Mouse (Mus musculus) forebrain, embryonic 10.5 days (tissue): ENCODE data around the gene Sco2. TPM values are rescaled to one million over a fixed set of nuclear protein-coding genes. Genes with fewer than 3 reads are reported as not detected.

ENCODE experiments used
- DNase-seq: peaks from one replicate; pipeline ENCODE4 v3.0.0-alpha.2; 2017; ENCODE audit warnings: low spot score; ENCODE audit errors: extremely low spot score
- H3K27ac ChIP-seq: fragments of 300-500 bp; sonication (generic); 2 replicates; pipeline ENCODE4 v1.5.1; 2016; ENCODE audit warnings: mild to moderate bottlenecking
- H3K27me3 ChIP-seq: fragments of 300-500 bp; sonication (generic); 2 replicates; pipeline ENCODE4 v1.6.1; 2016; ENCODE audit warnings: mild to moderate bottlenecking; ENCODE audit not compliant: poor library complexity, severe bottlenecking
- H3K36me3 ChIP-seq: fragments of 300-500 bp; sonication (generic); replicated peaks from 2 replicates; pipeline ENCODE4 v1.6.1; 2016; ENCODE audit warnings: mild to moderate bottlenecking, moderate library complexity
- H3K4me1 ChIP-seq: fragments of 300-500 bp; sonication (generic); 2 replicates; pipeline ENCODE4 v1.6.1; 2016
- H3K4me3 ChIP-seq: fragments of 300-500 bp; sonication (generic); 2 replicates; pipeline ENCODE4 v1.5.1; 2016; ENCODE audit warnings: mild to moderate bottlenecking, moderate library complexity
- H3K9me3 ChIP-seq: fragments of 300-500 bp; sonication (generic); 2 replicates; pipeline ENCODE4 v1.6.1; 2016; ENCODE audit warnings: mild to moderate bottlenecking, moderate library complexity
- WGBS: fragments of 180-500 bp; shearing (Covaris S2); methylation state at CpG from one replicate; pipeline ENCODE4 v1.1.7; 2016; 5-methylcytosine and 5-hydroxymethylcytosine counted together
- polyA plus RNA-seq: library from polyadenylated mRNA; unstranded; fragments of >200 nt; fragmentation: Nextera tagmentation; extraction: Ambion mirVana; gene quantifications from 2 replicates; pipeline ENCODE4 v1.2.1, GENCODE M21; 2016

Gene Sco2
- polyA plus RNA-seq, 1 experiment from 2014 or later: 7.2 TPM

GRCm38 (mm10) chr15:89379429-89379828 is 5.8 kb upstream of the Sco2 start:
- Histone ChIP-seq H3K36me3 (no peaks in the 10 kb centered on the region), H3K27me3 (peaks cover 79% of the 10 kb centered on the region), H3K27ac (no peak overlapping the region), H3K4me3 (peak overlapping the region; percentile 53), H3K4me1 (peaks cover 35% of the 10 kb centered on the region), H3K9me3 (no peaks in the 10 kb centered on the region)
- no peak for DNase-seq
- WGBS: 14% methylated on average over 10 of the region's 10 CpGs

DNA sequence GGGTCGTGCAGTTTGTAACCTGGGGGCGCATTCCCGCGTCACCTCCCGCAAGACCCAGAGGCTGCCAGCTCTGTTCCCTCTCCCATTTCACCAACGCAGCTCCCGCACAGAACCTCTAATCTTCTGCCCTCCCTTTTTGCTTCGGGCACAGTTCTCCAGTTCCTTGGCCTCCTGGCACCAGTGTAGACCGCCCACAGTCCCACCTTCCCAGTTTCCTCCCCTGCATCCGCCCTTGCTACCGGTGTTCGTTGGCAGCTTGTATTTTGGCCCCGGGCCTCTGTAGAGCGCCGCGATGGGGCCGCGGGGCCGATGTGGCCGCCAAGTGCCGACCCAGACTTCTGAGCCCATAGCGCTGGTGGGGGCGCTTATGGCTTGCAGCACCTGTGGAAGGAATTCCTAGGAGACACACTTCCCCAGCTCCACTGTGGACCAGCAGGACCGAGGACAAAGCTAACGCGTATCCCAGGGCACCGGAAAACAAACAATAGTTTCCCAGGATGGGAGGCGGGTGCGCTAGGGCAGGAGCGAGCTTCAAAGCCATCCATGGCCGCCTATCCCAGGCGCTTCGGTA is 5.3 kb upstream of the Sco2 start, which contains the start of gene Odf3b:
Gene Odf3b (minus strand): TSS at position 452 of the 571 bp plus-strand sequence.
- peak; percentile 55 for DNase-seq
- under 1% methylated on average over 33 of the region's 33 CpGs for WGBS
- H3K36me3 ChIP-seq: no peaks in the 10 kb centered on the region
- peak within 1 kb of the TSS; percentile 53 for H3K4me3 ChIP-seq
- peaks cover 80% of the 10 kb centered on the region for H3K27me3 ChIP-seq
- H3K27ac ChIP-seq: peak within 1 kb of the TSS; percentile 65
- no peaks in the 10 kb centered on the region for H3K9me3 ChIP-seq
- H3K4me1 ChIP-seq: peaks cover 39% of the 10 kb centered on the region

- DNase-seq: no peak
- 10% methylated on average over 46 of the region's 46 CpGs for WGBS
- Histone ChIP-seq H3K27ac (peak overlapping the region; percentile 65; the same call in 1 of the 2 replicates), H3K36me3 (no peaks in the 10 kb centered on the region), H3K9me3 (no peaks in the 10 kb centered on the region), H3K27me3 (peaks cover 77% of the 10 kb centered on the region), H3K4me3 (peak overlapping the region; percentile 53), H3K4me1 (peaks cover 47% of the 10 kb centered on the region)
Measured at GRCm38 (mm10) chr15:89377938-89378828, 4.5 kb upstream of the Sco2 start.

GRCm38 (mm10) chr15:89377362-89377761 is 3.7 kb upstream of the Sco2 start:
- DNase-seq: no peak
- H3K27me3 ChIP-seq: peaks cover 77% of the 10 kb centered on the region

DNA sequence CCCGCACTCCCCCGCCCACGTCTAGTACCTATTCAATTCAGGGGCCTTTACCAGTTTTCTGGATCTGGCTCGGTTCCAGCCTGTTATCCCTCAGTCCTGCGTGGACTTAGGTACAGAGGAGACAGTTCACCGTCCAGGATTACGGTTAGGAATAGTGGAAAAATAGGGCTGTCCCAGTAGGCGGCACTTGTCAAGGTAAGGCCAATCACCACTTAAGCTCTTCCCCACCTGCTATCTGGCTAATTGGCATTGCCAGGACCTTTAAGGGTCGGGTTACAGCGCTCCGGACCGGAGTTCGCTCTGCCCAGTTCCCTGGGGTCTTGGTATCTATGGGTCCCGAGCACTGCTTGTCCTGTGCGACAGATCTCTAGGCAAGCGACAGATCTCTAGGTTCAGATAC is 3.3 kb upstream of the Sco2 start, which contains the start of gene Tymp:
Gene Tymp (minus strand): TSS at position 83 of the 400 bp plus-strand sequence.
- WGBS: 13% methylated on average over 16 of the region's 16 CpGs
- no peak for DNase-seq
- peaks cover 12% of the 10 kb centered on the region for H3K36me3 ChIP-seq
- H3K4me1 ChIP-seq: peaks cover 59% of the 10 kb centered on the region
- H3K4me3 ChIP-seq: peak within 1 kb of the TSS; percentile 18; the same call in 1 of the 2 replicates
- no peak within 1 kb of the TSS for H3K27ac ChIP-seq
- H3K27me3 ChIP-seq: peaks cover 74% of the 10 kb centered on the region
- no peaks in the 10 kb centered on the region for H3K9me3 ChIP-seq

More at GRCm38 (mm10) chr15:89377362-89377761, 3.7 kb upstream of the Sco2 start:
- no peaks in the 10 kb centered on the region for H3K9me3 ChIP-seq
- peak overlapping the region; percentile 18; the same call in 1 of the 2 replicates for H3K4me3 ChIP-seq
- 4% methylated on average over 18 of the region's 18 CpGs for WGBS
- peaks cover 55% of the 10 kb centered on the region for H3K4me1 ChIP-seq
- H3K27ac ChIP-seq: no peak overlapping the region
- peaks cover 8% of the 10 kb centered on the region for H3K36me3 ChIP-seq

DNA sequence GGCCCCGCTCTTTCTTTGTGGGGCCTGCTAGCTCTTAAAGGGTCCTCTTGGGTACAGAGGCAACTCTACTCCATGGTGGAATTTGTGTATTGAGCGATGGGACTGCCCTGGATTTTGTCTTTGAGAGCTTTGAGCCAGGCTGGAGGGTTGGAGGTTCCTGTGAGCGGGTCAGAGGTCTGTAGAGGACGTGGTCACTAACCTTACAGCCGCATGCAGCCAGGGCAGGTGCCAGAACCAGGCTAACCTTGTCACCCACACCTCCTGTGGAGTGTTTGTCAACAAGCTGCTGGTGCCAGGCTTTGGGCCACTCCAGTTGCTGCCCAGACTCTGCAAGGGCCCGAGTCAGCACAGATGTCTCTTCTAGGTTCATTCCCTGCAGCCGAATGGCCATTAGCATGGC is 2.4 kb upstream of the Sco2 start:
- peaks cover 66% of the 10 kb centered on the region for H3K27me3 ChIP-seq
- no peak overlapping the region for H3K27ac ChIP-seq
- DNase-seq: no peak
- WGBS: 81% methylated on average over 7 of the region's 7 CpGs
- H3K36me3 ChIP-seq: peaks cover 21% of the 10 kb centered on the region
- no peak overlapping the region for H3K4me3 ChIP-seq
- no peaks in the 10 kb centered on the region for H3K9me3 ChIP-seq
- peaks cover 61% of the 10 kb centered on the region for H3K4me1 ChIP-seq

DNA sequence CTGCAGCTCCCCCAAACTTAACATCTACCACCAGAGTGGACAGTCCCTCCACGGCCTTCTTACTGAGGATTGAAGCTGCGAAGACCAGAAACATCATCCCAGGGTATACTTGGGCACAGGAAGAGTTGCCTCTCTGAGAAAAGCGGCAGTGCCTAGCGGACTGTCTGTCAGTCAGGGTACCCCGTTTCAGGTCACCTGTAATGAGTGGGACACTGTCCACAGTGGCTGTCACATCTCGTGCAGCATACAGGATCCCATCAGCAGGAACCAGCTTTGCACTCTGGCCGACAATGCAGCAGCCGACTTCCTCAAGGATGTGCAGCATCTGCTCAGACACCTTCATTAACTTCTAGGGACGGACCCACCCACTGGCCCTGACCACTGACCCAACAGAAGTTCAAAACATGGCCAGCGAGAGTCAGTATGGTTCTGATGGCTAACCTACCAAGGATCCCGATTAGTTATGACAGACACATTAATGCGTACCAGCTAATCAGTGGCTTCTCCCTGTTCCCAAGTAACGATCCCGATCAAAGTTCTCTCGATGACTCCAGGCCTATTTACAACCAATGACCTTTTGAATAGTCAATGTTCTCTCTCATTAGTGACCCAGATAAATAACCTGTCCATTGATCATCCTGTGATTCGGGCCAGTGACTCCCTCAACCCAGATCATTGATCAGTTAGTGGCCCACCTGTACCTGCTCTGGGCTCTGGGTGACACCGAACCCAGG is 1.3 kb upstream of the Sco2 start:
- Histone ChIP-seq H3K4me3 (0 out of 2 replicates have a peak overlapping the region, but pooled peaks have one; percentile 74), H3K4me1 (peaks cover 61% of the 10 kb centered on the region), H3K27ac (peak overlapping the region; percentile 95; the same call in 1 of the 2 replicates), H3K9me3 (no peaks in the 10 kb centered on the region), H3K36me3 (peaks cover 32% of the 10 kb centered on the region), H3K27me3 (peaks cover 55% of the 10 kb centered on the region)
- WGBS: 91% methylated on average over 17 of the region's 17 CpGs
- DNase-seq: no peak

GRCm38 (mm10) chr15:89374340-89374739 is 694 bp upstream of the Sco2 start:
- Histone ChIP-seq H3K4me1 (peaks cover 58% of the 10 kb centered on the region), H3K27ac (peak overlapping the region; percentile 95), H3K36me3 (peaks cover 38% of the 10 kb centered on the region), H3K4me3 (peak overlapping the region; percentile 74), H3K9me3 (no peaks in the 10 kb centered on the region), H3K27me3 (peaks cover 49% of the 10 kb centered on the region)
- no peak for DNase-seq
- 49% methylated on average over 9 of the region's 9 CpGs for WGBS

DNA sequence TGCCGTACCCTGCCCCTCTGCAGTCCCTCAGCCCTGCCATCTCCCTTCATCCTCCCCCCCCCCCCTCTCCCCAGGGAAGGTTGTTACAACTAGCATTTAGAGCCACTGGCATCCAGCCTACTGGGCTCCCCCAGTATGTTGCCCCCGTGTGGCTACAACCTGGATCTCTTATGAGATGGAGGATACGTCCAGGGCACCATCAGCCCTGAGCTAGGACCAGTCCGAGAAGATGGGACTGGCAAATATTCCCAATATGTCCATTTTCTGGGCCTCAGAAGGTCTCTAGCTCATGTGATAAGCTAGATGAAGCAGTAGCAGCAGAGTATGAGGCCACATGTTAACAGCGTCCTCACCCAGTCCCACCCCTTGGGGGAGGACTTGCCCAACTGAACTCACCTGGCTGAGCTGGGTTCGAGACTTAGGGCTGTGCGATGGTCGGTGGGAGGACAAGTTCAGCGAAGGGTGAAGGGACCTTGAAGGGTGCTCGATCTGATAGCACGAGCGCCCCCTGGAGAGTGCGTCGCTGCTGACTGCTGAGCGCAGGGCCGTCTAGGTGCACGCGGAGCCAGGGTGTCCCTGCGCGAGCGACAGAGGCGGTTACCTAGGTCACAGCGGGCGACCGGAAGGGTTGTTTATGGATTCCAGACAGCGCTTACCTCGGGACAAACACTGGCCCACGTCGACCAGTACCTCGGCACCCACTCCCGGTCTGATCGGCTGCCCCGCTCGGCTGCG is 452 bp downstream of the Sco2 start:
- H3K4me1 ChIP-seq: peaks cover 46% of the 10 kb centered on the region
- peak overlapping the region; percentile 95 for H3K27ac ChIP-seq
- peak overlapping the region; percentile 74 for H3K4me3 ChIP-seq
- DNase-seq: peak; percentile 72
- 3% methylated on average over 35 of the region's 35 CpGs for WGBS
- peaks cover 38% of the 10 kb centered on the region for H3K27me3 ChIP-seq
- H3K36me3 ChIP-seq: peaks cover 50% of the 10 kb centered on the region
- no peaks in the 10 kb centered on the region for H3K9me3 ChIP-seq

DNA sequence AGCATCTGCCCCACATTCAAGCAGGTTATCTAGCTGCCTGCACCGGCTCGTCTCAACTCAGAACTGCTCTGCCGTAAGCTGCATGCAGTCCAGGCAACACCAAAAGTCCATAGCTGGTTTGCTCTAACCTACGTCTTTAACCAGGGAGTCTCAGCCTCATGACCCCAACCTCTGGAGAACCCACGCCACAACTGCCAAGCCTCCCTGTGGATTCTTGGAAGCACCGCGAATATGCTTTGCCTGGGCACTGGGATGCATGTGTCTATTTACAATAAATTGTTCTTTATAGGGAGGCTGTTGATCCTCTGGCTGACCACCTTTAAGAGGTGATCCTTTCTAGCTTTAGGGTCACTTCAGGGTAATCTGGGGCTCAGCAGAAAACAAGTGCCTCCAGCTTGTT is 1.1 kb downstream of the Sco2 start:
- Histone ChIP-seq H3K4me1 (peaks cover 40% of the 10 kb centered on the region), H3K27ac (0 out of 2 replicates have a peak overlapping the region, but pooled peaks have one; percentile 95), H3K4me3 (peak overlapping the region; percentile 74), H3K36me3 (peaks cover 56% of the 10 kb centered on the region), H3K27me3 (peaks cover 31% of the 10 kb centered on the region), H3K9me3 (no peaks in the 10 kb centered on the region)
- DNase-seq: no peak
- 89% methylated on average over 7 of the region's 7 CpGs for WGBS

DNA sequence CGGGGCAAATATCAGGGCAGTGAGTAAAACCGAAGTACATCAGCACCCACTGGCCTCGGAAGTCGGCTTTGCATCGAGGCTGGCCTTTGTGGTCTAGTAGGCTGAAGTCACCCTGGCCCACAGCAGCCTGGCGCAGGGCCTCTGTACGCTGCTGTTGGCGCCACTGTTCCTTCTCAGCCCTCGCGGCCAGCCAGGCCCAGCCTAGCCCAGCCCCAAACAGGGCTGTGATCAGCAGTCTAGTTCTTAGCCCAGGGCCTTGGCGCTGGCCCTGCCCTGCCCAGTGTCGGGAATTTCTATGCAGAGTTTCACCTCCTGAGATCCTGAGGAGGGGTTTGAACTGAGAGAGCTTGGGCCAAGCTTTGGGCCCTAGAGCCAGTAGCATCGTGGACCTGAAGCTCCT is 1.6 kb downstream of the Sco2 start:
- DNase-seq: no peak
- WGBS: 89% methylated on average over 13 of the region's 13 CpGs
- Histone ChIP-seq H3K27me3 (peaks cover 26% of the 10 kb centered on the region), H3K4me3 (peak overlapping the region; percentile 74; the same call in 1 of the 2 replicates), H3K36me3 (peaks cover 61% of the 10 kb centered on the region), H3K4me1 (peaks cover 35% of the 10 kb centered on the region), H3K9me3 (no peaks in the 10 kb centered on the region), H3K27ac (no peak overlapping the region)

DNA sequence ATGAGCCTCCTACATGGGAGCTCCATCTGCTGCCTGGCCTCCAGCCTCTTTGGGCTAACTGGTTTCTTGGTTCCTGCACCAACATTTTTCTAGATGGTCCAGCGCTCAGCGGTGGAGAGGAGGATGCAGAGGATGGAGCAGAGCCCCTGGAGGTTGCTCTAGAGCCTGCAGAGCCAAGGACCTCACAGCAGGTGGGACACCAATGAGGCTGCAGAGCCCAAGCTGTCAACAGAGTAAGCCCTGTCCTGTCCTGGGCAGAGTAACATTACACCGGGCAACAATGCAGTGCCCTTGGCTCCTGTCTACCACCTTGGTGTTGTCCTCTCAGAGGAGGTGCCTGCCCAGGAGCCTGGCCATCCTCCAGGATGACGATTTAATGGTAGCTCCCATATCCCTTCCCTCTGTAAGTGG is 8.5 kb downstream of the Sco2 start:
- no peak overlapping the region for H3K4me3 ChIP-seq
- H3K27ac ChIP-seq: no peak overlapping the region
- H3K9me3 ChIP-seq: no peaks in the 10 kb centered on the region
- DNase-seq: no peak
- H3K4me1 ChIP-seq: no peaks in the 10 kb centered on the region
- H3K27me3 ChIP-seq: no peaks in the 10 kb centered on the region
- H3K36me3 ChIP-seq: peaks cover 100% of the 10 kb centered on the region
- WGBS: 89% methylated on average over 4 of the region's 4 CpGs
